Mouse (Mus musculus) T-cell, adult 2 months (primary cell): Measurements from ENCODE around the gene Pdpn.
"Not testable (repeated sequence)": the region's sequence is repeated elsewhere in the genome, so short reads cannot be mapped to it uniquely, and the experiment has no call there.

Source experiments
- DNase-seq: peaks from one replicate; pipeline ENCODE4 v3.0.0; 2022; ENCODE audit warnings: low spot score

Gene Pdpn

GRCm38 (mm10) chr4:143299325-143300070 is at the start of gene Pdpn:
TSS of gene Pdpn (minus strand) at chr4:143299564.
- DNase-seq: no peak

DNA sequence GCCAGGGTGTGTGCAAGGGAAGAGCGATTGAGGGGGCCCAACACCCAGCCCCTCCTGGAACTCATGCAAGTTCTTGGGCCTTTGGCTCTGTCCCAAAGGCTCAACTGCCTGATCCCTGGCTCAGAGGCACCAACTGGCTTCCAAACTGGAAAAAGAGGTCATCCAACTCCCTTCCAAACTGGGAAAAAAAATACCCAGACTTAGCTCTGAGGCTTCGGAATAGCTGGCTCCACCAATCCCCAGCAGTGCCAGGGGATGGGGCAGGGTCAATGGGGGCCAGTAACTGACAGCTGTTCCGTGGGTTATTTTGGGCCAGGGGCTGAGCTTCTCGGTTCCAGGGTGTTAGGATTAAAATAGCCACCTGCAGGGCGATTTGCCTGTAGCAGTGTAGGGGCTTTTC is 49.3 kb upstream of the Pdpn start:
- DNase-seq: no peak

DNA sequence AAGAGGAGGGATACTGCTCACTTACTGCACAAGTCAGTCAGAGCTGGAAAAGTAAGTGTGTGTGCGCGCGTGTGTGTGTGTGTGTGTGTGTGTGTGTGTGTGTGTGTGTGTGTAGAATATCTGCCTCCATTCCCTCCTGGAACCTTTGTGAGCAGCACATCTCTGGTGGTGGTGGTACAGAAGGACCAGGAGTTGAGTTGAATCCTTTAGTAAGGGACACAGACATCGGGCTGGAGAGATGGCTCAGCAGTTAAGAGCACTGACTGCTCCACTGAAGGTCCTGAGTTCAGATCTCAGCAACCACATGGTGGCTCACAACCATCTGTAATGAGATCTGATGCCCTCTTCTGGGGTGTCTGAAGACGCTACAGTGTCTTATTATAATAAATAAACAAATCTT is 46.1 kb upstream of the Pdpn start:
- DNase-seq: not testable (repeated sequence)

GRCm38 (mm10) chr4:143341470-143341869 is 42.1 kb upstream of the Pdpn start:
- DNase-seq: no peak

DNA sequence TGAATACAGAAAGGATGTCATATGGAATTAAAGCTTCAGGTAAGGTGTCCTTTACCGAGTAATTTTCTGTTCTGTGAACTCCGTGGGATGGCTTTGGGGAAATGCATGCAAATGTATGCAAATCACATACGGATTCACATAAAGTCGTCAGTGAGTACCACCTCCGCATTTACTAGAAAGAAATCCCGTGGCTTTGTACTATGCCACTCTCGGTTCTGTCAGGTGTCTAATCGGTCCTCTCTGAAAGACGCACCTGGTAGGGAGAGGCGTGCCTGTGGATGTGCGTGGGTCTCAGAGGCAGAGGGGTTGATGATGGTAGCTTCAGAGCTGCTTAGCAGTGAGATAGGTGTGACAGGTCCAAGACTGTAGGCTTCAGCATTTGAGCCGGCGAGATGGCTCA is 40.4 kb upstream of the Pdpn start:
- no peak for DNase-seq

GRCm38 (mm10) chr4:143336096-143336495 is 36.7 kb upstream of the Pdpn start:
- DNase-seq: no peak

- no peak for DNase-seq
These were observed 35.6 kb upstream of the Pdpn start for GRCm38 (mm10) chr4:143334995-143335394.

- DNase-seq: no peak
These were observed 34.8 kb upstream of the Pdpn start for GRCm38 (mm10) chr4:143334145-143334544.

GRCm38 (mm10) chr4:143331787-143332186 is 32.4 kb upstream of the Pdpn start:
- no peak for DNase-seq

- no peak for DNase-seq
These were observed 31.2 kb upstream of the Pdpn start for GRCm38 (mm10) chr4:143330566-143330965.

DNA sequence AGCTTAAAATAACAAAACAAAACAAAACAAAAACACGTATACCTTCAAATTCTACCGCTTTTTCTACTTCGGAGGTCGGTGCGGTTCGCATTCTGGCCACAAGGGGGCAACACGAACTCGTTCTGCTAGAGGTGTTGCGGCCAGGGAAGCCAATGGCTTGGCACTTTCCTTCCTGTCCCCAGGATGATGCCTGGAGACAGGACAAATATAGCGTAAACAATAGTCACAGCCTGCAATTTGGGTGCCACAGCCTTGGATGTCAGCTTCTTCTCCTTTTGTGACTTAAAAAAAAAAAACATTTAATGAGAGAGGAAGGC is 26.2 kb upstream of the Pdpn start:
- DNase-seq: peak; percentile 4

- DNase-seq: no peak
These were observed 25.7 kb upstream of the Pdpn start for GRCm38 (mm10) chr4:143324925-143325624.

- DNase-seq: no peak
These were observed 25.0 kb upstream of the Pdpn start for GRCm38 (mm10) chr4:143324176-143324924.

DNA sequence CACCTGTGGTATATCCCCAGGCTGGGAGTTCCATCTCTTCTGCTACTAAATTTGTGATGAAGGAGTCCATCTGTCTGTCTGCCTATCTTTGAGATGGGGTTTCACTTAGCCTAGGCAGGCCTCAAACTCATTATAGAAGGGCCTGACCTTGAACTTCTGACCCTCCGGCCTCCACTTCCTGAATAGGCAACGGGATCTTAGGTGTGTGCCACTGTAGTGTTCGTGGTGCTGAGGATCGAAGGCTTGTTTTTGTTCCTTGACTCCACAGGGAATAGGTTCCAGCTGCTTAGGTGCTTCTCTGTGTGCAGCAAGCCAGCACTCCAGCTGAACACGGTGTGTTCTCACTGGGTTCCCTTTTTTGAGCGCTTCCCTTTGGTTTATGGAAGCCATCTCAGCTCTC is 13.9 kb upstream of the Pdpn start:
- no peak for DNase-seq

DNA sequence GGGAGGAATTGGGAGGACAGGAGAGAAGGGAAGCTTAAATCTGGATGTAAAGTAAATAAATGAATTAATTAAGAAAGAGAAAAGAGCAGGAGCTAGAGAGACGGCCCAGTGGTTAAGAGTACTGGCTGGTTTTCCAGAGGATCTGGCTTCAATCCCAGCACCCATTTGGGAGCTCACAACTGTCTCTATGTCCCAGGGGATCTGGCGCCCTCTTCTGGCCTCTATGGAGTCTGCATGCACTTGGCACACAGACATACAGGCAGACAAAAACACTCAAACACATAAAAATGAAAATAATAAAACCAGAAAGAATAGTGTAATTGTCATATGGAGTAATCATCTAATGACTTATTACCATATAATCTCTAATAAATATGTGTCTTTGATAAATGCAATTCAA is 12.0 kb upstream of the Pdpn start:
- DNase-seq: no peak

GRCm38 (mm10) chr4:143305987-143306772 is 6.8 kb upstream of the Pdpn start:
- no peak for DNase-seq

- no peak for DNase-seq
These were observed 5.7 kb upstream of the Pdpn start for GRCm38 (mm10) chr4:143305031-143305430.

- DNase-seq: no peak
These were observed 3.0 kb upstream of the Pdpn start for GRCm38 (mm10) chr4:143302279-143302890.

- DNase-seq: no peak
These were observed 2.5 kb upstream of the Pdpn start for GRCm38 (mm10) chr4:143301875-143302274.

GRCm38 (mm10) chr4:143301042-143301441 is 1.7 kb upstream of the Pdpn start:
- no peak for DNase-seq

- DNase-seq: no peak
These were observed 837 bp upstream of the Pdpn start for GRCm38 (mm10) chr4:143300113-143300688.
